Mouse (Mus musculus): Measurements from ENCODE around the gene Syvn1. TPM values are rescaled to one million over a fixed set of nuclear protein-coding genes. Genes with fewer than 3 reads are reported as not detected.
"Not testable (repeated sequence)": the region's sequence is repeated elsewhere in the genome, so short reads cannot be mapped to it uniquely, and the experiment has no call there.

The Syvn1 gene
- polyA plus RNA-seq, 1 experiment from 2014 or later: 17.7 TPM

DNA sequence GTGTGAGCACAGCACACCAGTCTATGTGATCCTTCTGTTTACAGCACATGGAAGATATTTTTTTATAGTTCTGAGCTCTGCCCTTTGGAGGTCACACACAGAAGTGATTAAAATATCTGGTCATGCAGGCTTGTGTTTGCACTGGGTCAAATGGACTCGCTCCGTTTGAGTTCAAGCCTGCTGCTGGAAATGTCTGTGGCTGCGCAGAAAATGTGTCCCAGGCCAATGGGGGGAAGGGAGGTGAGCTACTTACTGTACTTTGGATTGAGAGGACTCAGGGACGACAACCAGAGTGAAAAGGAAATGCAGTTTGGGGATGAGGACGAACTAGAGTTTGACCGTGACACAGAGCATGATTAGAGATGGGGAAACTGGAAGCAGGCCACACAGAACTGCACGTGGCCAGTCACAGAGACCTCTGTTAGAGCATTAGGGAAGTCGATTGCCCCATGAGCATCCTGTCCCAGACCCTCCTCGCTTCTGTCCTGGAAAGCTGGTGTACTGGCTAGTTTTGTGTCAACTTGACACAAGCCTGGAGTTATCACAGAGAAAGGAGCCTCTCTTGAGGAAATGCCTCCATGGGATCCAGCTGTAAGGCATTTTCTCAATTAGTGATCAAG is 10.3 kb upstream of the Syvn1 start:
- TF ChIP-seq CTCF (IDR thresholded peaks at IDR 0.05; ENCODE audit: low read depth): no peak
- H3K36me3 ChIP-seq (ENCODE audit: control insufficient read depth, insufficient read depth): no peaks in the 10 kb centered on the region
- H3K27me3 ChIP-seq (replicated peaks; ENCODE audit: control insufficient read depth, insufficient read depth, low read length): no peaks in the 10 kb centered on the region
- WGBS: 60% methylated on average over 9 of the region's 9 CpGs
- no peak overlapping the region for H3K27ac ChIP-seq (ENCODE audit: low read depth, low read length)
- no peak for ATAC-seq
- H3K4me3 ChIP-seq (ENCODE audit: low read depth, low read length): no peak overlapping the region
- no peaks in the 10 kb centered on the region for H3K4me1 ChIP-seq (replicated peaks; ENCODE audit: control insufficient read depth, insufficient read depth, low read length)
- H3K9me3 ChIP-seq (ENCODE audit: control insufficient read depth): no peaks in the 10 kb centered on the region
- H3K9ac ChIP-seq (ENCODE audit: low read depth, low read length): no peak overlapping the region
- no peak overlapping the region for H3K4me2 ChIP-seq (replicated peaks; ENCODE audit: low read depth)

DNA sequence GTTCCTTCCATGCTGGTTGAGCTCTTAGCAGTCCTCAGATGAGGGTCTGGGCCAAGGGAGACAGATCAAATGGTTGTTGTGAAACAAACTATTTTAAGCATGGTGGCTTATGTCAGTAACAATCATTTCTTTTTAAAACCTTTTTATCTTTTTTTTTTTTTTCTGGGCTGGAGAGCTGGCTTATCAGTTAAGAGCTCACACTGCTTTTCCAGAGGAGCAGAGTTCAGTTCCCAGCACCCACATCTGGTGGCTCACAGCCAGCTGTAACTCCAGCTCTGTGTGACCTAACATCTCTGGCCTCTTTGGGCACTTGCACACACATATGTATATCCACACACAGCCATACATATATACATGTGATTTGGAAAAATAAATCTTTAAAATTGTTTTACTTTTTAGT is 8.7 kb upstream of the Syvn1 start:
- Histone ChIP-seq H3K27ac (ENCODE audit: low read depth, low read length) (no peak overlapping the region), H3K9ac (ENCODE audit: low read depth, low read length) (no peak overlapping the region), H3K4me3 (ENCODE audit: low read depth, low read length) (no peak overlapping the region), H3K4me1 (replicated peaks; ENCODE audit: control insufficient read depth, insufficient read depth, low read length) (no peaks in the 10 kb centered on the region), H3K9me3 (ENCODE audit: control insufficient read depth) (no peaks in the 10 kb centered on the region), H3K4me2 (replicated peaks; ENCODE audit: low read depth) (no peak overlapping the region), H3K27me3 (replicated peaks; ENCODE audit: control insufficient read depth, insufficient read depth, low read length) (no peaks in the 10 kb centered on the region), H3K36me3 (ENCODE audit: control insufficient read depth, insufficient read depth) (no peaks in the 10 kb centered on the region)
- TF ChIP-seq CTCF (IDR thresholded peaks at IDR 0.05; ENCODE audit: low read depth): no peak
- no peak for ATAC-seq

DNA sequence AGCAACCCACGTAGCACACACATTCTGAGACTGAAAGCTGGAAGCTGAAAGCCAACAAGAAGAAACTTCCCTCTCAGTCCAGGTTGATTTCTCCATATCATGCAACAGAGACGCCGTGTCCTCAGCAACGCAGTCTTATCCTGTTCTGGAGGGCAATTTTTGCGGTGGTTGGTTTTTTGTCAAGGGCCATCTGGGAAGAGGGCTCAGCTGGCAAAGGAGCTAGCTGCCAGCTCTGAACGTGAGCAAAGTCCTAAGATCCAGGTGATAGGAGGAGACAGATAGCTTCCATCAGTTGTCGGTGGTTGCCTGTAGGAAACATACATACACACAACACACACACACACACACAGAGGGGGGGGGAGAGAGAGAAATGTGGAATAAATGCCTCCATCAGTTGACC is 8.1 kb upstream of the Syvn1 start:
- no peak overlapping the region for H3K9ac ChIP-seq (ENCODE audit: low read depth, low read length)
- H3K4me2 ChIP-seq (replicated peaks; ENCODE audit: low read depth): no peak overlapping the region
- no peaks in the 10 kb centered on the region for H3K9me3 ChIP-seq (ENCODE audit: control insufficient read depth)
- H3K4me3 ChIP-seq (ENCODE audit: low read depth, low read length): no peak overlapping the region
- no peak for ATAC-seq
- no peak for TF ChIP-seq CTCF (IDR thresholded peaks at IDR 0.05; ENCODE audit: low read depth)
- no peaks in the 10 kb centered on the region for H3K36me3 ChIP-seq (ENCODE audit: control insufficient read depth, insufficient read depth)
- no peaks in the 10 kb centered on the region for H3K27me3 ChIP-seq (replicated peaks; ENCODE audit: control insufficient read depth, insufficient read depth, low read length)
- H3K4me1 ChIP-seq (replicated peaks; ENCODE audit: control insufficient read depth, insufficient read depth, low read length): no peaks in the 10 kb centered on the region
- WGBS: 77% methylated on average over 7 of the region's 7 CpGs
- no peak overlapping the region for H3K27ac ChIP-seq (ENCODE audit: low read depth, low read length)

DNA sequence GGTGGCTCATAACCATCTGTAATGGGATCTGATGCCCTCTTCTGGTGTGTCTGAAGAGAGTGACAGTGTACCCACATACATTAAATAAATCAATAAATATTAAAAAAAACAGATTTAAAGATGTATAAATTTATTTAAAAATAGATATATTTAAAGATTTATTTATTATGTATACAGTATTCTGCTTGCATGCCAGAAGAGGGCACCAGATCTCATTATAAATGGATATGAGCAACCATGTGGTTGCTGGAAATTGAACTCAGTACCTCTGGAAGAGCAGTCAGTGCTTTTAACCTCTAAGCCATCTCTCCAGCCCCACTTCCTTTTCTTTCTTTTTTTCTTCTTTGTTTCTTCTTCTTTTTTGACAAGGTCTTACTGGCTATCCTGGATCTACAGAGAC is 6.4 kb upstream of the Syvn1 start:
- Histone ChIP-seq H3K4me3 (ENCODE audit: low read depth, low read length) (no peak overlapping the region), H3K9ac (ENCODE audit: low read depth, low read length) (no peak overlapping the region), H3K27me3 (replicated peaks; ENCODE audit: control insufficient read depth, insufficient read depth, low read length) (no peaks in the 10 kb centered on the region), H3K9me3 (ENCODE audit: control insufficient read depth) (no peaks in the 10 kb centered on the region), H3K4me2 (replicated peaks; ENCODE audit: low read depth) (no peak overlapping the region), H3K4me1 (replicated peaks; ENCODE audit: control insufficient read depth, insufficient read depth, low read length) (no peaks in the 10 kb centered on the region), H3K36me3 (ENCODE audit: control insufficient read depth, insufficient read depth) (no peaks in the 10 kb centered on the region), H3K27ac (ENCODE audit: low read depth, low read length) (no peak overlapping the region)
- no peak for ATAC-seq
- peak; percentile 19; the same call in 1 of the 2 replicates for TF ChIP-seq CTCF (IDR thresholded peaks at IDR 0.05; ENCODE audit: low read depth)

DNA sequence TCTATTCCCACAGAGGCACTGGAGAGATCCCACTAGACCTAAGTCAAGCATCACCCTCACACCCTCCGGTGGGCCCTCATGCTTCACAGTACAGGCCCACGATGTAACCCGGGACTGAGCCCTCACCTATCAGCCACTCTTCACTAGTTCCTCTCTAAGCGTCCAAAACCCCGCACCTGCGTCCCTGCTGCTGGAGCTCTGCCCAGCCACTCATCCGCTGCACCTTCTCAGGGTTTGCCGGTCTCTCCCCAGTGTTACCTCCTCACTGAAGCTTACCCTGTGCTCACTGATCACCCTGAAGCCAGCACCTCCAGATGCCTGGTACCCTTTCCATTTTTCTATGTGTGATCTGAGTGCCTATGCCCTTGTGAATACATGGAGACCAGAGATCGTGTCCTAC is 4.1 kb upstream of the Syvn1 start:
- H3K4me2 ChIP-seq (replicated peaks; ENCODE audit: low read depth): no peak overlapping the region
- no peak overlapping the region for H3K27ac ChIP-seq (ENCODE audit: low read depth, low read length)
- no peak for ATAC-seq
- no peak overlapping the region for H3K9ac ChIP-seq (ENCODE audit: low read depth, low read length)
- no peaks in the 10 kb centered on the region for H3K9me3 ChIP-seq (ENCODE audit: control insufficient read depth)
- H3K27me3 ChIP-seq (replicated peaks; ENCODE audit: control insufficient read depth, insufficient read depth, low read length): no peaks in the 10 kb centered on the region
- H3K4me1 ChIP-seq (replicated peaks; ENCODE audit: control insufficient read depth, insufficient read depth, low read length): no peaks in the 10 kb centered on the region
- no peak overlapping the region for H3K4me3 ChIP-seq (ENCODE audit: low read depth, low read length)
- no peak for TF ChIP-seq CTCF (IDR thresholded peaks at IDR 0.05; ENCODE audit: low read depth)
- no peaks in the 10 kb centered on the region for H3K36me3 ChIP-seq (ENCODE audit: control insufficient read depth, insufficient read depth)
- 86% methylated on average over 9 of the region's 9 CpGs for WGBS

DNA sequence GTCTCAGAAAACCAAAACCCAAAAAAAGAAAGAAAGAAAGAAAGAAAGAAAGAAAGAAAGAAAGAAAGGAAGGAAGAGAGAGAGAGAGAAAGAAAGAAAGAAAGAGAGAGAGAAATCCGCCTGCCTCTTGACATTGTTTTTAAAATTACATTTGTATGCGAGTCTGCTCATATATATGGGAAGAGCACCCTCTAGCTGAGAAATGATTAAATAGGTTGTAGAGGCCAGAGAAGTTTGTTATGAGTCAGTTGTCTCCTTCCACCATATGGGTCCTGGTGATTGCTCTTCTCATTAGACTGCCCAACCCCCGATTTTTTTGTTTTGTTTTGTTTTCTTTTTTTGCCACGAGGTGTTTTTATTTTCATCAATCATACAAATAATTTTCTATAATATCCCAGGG is 2.3 kb upstream of the Syvn1 start:
- not testable (repeated sequence) for H3K27me3 ChIP-seq (replicated peaks; ENCODE audit: control insufficient read depth, insufficient read depth, low read length); H3K27ac ChIP-seq (ENCODE audit: low read depth, low read length); H3K9ac ChIP-seq (ENCODE audit: low read depth, low read length); H3K4me1 ChIP-seq (replicated peaks; ENCODE audit: control insufficient read depth, insufficient read depth, low read length); H3K4me2 ChIP-seq (replicated peaks; ENCODE audit: low read depth); H3K36me3 ChIP-seq (ENCODE audit: control insufficient read depth, insufficient read depth); ATAC-seq; H3K4me3 ChIP-seq (ENCODE audit: low read depth, low read length); H3K9me3 ChIP-seq (ENCODE audit: control insufficient read depth)
- 40% methylated on average over 4 of the region's 4 CpGs for WGBS
- TF ChIP-seq CTCF (IDR thresholded peaks at IDR 0.05; ENCODE audit: low read depth): peak; percentile 68

Measured in intestine, postnatal 0 days (tissue).